Mouse (Mus musculus) small intestine, adult 2 months (tissue): ENCODE measurements around the gene Ctnnd2.

Experiments
- CTCF ChIP-seq: fragments of 200-500 bp; IDR thresholded peaks from 2 replicates; pipeline ENCODE4 v1.5.1; 2012; ENCODE audit warnings: low read depth, mild to moderate bottlenecking, control low read depth, inconsistent platforms, low read length, moderate library complexity, mixed read lengths; ENCODE audit not compliant: insufficient replicate concordance, insufficient read length; ENCODE audit errors: extremely low read depth
- POLR2A ChIP-seq: fragments of 200-500 bp; IDR thresholded peaks from 2 replicates; pipeline ENCODE4 v1.6.1; 2012; ENCODE audit warnings: low read depth, mild to moderate bottlenecking, control low read depth, inconsistent platforms, low read length, moderate library complexity

DNA sequence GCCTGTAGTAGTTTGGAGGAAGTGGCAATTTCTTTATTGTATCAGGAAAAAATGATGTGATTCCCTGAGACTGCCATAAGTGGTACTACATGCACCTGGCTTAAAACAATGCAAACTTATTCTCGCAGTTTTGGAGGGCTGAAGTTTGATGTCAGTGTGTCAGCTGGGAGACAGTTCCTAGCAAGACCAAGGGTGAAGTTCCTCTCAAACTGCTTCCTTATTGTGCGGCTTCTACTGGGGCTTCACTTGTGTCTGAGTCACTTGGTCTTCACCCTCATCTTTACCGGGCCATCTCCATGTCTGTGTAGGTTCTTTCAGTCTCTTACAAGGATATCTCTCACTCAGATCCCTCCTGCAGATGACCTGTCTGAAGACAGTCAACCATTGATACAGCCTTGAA is 444.5 kb downstream of the Ctnnd2 start:
- TF ChIP-seq CTCF, result no peak
- no peak for TF ChIP-seq POLR2A
